Mouse (Mus musculus): Measurements from ENCODE around the gene Eef1a1.
"Not testable (repeated sequence)": the region's sequence is repeated elsewhere in the genome, so short reads cannot be mapped to it uniquely, and the experiment has no call there.

Gene Eef1a1

DNA sequence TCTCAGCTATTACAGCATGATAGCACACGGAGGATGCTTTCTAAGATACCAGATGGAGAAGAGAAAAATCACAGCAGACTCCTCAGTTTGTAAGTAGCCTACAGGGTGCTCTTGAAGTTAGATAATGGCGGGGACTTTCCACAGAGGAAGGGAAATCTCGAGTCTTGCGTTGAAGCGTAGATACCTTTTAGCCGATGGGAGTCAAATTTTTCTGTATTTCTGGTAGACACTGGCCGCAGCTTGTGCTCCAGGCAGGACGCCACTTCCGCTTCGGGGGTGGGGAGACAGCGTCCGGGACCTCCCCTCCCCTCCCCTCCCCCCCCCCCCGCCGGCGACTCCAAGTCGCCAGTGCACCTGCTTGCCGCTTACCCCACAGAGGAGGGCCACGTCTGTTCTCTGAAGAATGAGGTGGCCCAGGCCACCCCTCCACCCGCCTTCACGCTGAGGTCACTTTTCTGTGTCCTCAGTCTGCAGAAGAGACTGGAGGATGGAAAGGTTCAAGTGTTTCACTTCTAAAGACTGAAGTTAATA is at the start of gene Eef1a1:
Eef1a1 (minus strand) TSS at position 262 of the 531 bp plus-strand sequence.
- DNase-seq (ENCODE audit: low read depth in 2 of 2, low spot score in 2 of 2), result peak in 1 of 2 experiments; percentile 37

DNA sequence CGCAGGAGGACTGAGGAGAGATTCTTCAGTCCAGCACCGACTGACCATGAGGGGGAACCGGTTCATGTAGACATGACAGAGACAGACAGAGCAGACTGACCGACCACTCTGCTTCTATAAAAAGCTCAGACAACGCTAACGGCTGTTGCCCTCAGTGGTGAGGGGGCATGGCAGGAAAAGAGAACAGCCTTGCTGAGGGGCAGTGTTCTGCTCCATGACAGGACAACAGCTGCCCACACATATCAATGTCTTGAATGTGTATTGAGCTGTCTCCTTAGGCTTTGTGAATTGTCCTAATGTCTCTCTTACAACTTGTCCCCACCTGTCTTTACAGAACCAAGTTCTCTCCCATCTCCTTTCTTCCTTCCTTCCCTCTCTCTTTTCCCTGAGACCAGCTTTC is 49.5 kb upstream of the Eef1a1 start:
- no peak for DNase-seq (ENCODE audit: low read depth in 2 of 2, low spot score in 2 of 2)

DNA sequence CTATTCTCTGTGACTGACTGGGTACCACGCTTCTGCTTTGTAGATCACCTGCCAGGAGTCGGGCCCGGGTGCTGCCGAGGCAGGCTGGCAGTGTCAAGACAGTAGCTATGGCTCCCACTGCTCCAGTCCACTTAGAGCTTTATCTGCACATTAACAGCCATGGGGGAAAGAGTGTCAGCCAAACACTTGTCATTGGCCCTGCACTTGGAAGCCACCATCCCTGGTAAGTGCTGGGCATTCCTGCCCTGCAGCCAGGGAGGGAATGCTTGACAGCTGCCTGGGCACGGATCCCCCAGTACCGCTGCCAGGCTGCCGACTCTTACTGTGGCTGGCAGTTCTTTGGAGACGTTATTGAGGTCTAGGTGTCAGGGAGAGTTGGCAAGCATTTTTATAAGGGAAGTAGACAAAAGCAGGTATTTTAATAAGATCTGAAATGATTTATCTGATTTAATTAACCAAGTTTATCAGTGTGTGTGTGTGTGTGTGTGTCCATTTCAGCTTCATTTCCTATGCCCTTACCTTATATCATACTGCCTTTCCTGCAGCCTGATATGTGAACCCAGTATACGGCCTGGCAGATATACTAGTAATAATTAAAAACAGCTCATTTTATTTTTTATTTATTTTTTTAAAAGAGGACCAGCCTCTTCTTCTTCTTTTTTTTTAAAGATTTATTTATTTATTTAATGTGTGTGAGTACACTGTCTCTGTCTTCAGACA is 48.4 kb upstream of the Eef1a1 start:
- no peak for DNase-seq (ENCODE audit: low read depth in 2 of 2, low spot score in 2 of 2)

DNA sequence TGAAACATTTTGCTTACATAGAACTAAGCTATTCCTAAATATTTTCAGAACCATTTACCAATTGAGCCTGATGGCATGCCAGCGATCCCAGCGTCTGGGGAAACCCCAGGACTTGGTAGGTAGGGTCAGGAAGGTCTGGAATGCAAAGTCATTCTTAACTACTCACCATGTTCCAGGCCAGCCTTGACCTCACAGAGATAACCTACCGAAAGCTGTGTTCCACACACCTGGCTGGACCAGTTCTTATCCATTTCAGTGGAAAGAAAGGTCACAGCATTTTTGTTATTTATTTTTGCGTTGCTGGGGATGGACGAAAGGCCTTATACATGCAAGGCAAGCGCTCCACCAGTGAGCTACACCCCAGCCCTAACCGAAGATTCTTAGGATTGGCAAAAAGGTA is 45.7 kb upstream of the Eef1a1 start:
- DNase-seq (ENCODE audit: low read depth in 2 of 2, low spot score in 2 of 2), result no peak

DNA sequence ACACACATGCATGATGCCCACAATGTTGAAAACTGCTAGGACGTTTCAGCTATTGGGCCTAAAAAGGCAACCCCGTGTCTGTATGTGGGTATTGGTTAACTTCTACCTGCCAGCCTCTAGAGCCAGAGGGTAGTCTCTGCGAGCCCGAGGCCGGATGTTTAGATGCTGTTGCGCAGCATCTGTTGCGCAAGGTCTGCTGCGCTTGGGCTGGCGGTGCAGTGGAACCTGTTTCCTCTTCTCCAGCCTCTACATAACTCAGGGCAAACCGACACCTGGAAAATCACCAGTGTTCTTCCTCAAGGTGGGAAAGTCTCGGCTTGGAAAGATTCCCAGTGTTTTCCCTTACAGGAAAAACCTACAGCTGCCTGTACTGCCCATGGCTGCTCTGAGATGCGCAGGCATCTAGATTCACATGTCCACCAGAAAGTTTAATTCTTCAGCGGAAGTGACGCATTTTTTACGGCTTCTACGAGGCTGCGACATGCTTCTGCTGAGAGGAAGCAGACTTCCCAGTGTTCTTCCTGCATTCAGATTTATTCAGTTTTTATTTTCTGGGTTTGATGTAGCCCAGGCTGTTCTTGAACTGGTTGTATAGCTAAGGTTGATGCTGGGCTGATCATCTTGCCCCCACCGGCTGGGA is 44.5 kb upstream of the Eef1a1 start:
- DNase-seq (ENCODE audit: low read depth in 2 of 2, low spot score in 2 of 2), result peak; percentile 20 to 44

DNA sequence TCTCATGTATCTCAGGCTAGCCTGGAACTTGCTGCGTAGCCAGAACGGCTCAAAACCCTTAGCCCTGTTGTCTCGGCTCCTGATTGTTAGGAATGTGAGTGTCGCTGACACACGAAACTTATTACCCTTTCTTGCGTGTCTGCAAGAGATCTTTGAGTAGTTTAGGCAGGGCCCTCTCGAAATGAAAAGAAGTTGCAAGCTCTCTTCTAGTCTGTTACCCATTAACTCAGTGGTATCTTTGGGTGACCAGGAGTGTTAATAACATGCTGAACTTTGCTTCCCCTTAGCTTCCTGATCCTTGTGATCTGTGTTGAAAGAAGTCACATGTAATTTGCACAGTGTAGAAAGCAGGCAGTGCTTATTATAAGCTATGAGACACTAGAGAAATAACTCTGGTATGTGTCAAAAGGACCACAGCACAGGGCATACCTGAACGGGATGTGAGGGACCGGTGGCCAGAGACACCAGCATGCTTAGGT is 43.4 kb upstream of the Eef1a1 start:
- no peak for DNase-seq (ENCODE audit: low read depth in 2 of 2, low spot score in 2 of 2)

DNA sequence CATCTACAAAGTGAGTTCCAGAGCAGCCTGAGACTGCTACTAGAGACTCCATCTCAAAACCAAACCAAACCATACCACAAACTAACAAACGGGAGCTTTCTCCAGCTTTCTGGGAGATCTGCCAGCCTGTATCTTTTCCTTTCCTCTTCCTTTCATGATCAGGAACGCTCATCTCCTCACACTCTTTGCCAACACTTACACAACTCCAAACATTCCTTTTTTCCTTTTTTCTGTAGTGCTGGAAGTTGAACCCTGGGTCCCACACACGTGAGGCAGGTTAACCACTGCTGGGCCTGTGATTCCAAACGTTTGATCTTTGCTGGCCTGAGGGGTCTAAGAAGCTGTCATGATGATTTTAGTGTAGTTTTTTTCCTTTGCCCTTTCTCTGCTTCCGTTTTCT is 42.9 kb upstream of the Eef1a1 start:
- no peak for DNase-seq (ENCODE audit: low read depth in 2 of 2, low spot score in 2 of 2)

DNA sequence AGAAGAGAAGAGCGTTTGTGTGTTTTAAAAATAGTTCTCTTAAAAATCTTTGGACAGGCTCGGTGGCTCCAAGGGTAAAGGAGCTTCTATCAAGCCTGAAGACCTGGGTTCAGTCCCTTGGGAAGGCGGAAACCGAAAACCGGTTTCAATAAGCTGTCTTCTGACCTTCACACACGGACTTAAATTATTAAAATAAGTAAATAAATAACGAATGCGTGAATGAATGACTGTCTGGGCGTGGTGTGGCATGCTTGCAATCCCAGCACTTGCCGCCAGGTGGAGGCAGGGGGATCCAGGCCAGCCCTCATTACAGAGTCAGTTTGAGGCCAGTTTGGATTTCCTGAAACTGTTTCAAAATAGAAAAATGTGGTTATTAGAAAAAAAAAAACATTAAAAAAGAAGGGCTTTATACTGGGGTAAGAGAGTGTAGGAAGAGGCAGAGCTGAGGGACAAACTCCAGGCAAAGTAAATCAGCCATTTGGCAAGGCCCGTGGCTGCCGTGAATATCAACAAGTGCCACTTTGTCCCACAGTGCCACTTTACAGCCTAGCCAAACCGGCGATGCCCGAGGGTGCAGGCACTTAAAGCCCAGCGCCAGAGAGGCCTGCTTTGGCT is 38.9 kb upstream of the Eef1a1 start:
- peak; percentile 64 to 81 for DNase-seq (ENCODE audit: low read depth in 2 of 2, low spot score in 2 of 2)

DNA sequence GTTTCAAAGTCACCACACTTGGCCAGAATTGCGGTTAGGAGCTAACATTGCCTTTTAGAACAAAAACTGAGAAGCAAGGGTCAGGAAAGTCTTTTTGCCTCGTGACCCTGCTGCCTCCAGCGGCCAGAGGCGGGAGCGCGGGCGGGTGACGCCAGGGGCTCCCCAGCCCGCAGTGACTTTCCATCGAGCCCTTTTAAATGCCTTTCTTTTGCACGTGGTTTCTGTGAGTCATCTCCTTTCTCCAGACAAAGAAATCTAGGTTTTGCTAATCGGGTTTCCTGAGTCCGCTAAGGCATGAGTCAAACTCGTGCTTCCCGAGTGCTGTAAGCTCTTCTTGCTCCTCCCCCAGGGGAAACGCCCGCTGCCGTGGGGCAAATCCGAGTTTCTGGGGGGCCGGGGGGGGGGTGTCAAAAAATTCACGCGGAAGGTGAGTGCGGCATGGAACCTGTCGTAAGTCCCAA is 38.4 kb upstream of the Eef1a1 start:
- peak; percentile 51 to 64 for DNase-seq (ENCODE audit: low read depth in 2 of 2, low spot score in 2 of 2)

DNA sequence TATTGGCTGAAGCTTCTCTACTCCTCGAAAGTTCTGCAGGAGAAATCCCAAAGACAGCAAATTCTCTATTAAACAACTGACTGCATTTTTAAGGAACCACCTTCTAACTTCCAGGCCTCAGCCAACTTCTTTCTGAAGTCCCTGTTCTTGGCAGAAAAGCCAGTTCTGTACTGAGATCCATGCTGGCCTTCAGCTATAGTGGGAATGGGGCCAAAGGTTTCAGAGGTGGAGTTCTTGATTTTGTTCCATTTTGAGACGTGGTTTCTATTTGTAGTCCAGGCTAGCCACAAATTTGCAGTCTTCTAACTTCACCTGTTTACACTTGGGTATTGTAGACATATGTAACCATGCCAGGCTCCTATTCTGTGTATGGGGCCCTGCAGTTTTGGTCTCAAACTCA is 37.3 kb upstream of the Eef1a1 start:
- DNase-seq (ENCODE audit: low read depth in 2 of 2, low spot score in 2 of 2), result no peak

DNA sequence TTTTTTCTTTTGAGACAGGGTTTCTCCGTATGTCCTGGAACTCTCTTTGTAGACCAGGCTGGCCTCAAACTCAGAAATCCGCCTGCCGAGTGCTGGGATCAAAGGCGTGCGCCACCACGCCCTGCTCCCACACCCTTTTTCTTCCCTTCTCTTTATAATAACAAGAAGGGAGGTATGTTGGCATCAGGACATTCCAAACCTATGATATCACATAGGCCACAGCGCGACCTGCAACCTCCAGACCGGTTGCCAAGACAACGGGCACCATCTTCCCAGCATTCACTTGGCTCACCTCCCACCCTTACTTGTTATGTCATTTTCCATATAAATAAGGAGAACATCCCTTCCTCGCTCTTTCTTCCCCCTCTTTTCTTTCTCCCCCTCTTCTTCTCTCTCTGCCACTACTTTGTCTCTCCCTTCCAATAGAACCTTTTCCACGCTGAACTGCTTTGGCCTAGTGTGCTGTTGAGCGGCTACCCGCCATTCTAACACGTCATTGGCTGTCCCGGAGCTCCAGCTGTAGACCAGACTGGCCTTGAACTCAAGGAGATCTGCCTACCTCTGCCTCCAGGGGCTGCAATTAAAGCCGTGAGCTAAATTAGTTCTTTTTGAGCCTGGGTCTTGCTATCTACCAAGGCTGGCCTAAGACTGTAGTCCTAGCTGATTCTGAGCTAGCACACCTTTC is 36.6 kb upstream of the Eef1a1 start:
- no peak for DNase-seq (ENCODE audit: low read depth in 2 of 2, low spot score in 2 of 2)

DNA sequence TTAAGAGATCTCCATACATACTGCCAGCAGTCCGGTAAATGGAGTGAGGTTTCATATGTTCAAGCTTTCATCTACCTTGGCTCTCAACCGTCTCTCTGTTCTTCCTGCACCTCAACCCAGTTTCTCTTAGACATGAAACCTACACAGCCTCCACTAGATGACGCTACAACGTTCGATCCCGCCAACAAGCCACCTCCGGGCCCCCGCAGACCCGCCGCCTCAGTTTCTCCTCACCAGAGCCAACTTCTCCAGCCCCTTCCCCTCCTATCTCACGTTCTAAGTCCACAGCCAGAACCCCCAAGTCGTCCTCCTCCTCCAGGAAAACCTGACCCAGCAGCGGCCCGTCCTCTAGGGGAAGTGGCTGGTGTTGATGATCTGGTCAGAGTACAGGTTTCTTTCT is 32.7 kb upstream of the Eef1a1 start:
- DNase-seq (ENCODE audit: low read depth in 2 of 2, low spot score in 2 of 2), result peak; percentile 32 to 65

DNA sequence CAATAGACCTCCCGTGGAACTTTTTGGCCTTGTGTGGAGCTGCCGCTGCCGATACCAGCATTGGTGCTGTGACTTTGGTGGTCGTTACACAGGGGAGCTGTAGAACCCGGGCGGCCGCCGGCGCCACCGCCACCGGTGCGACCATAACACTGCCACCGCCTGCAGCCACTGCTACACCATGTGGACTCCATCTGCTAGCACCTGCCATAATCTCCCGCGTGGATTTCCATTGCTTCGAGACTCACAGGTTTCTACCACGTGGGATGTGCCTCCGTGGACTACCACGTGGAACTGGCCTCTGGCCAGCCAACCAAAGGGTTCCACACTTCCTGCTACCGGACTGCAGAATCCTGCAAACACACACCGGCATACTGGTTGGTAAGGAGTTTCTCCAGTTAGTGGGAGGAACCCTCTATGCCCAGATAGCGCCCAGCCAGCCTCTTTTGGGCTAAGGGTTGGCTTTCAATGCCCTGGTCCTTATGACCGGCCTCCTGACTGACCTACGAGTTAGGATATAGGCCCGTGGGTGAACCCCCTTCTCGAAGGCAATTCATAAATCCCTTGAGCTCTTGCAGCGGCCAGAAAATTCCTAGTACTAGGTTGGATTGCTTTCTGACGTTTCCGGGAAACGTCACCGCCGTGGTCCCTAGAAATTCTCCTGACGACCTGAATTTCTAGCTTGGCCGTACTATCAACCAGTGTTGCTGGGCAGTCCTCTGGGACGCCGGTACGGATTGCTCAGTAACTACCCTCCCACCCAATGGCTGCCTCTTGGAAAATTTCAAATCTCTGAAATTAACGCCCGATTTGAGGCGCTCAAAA is 32.0 kb upstream of the Eef1a1 start:
- peak in 1 of 2 experiments; percentile 26 for DNase-seq (ENCODE audit: low read depth in 2 of 2, low spot score in 2 of 2)

DNA sequence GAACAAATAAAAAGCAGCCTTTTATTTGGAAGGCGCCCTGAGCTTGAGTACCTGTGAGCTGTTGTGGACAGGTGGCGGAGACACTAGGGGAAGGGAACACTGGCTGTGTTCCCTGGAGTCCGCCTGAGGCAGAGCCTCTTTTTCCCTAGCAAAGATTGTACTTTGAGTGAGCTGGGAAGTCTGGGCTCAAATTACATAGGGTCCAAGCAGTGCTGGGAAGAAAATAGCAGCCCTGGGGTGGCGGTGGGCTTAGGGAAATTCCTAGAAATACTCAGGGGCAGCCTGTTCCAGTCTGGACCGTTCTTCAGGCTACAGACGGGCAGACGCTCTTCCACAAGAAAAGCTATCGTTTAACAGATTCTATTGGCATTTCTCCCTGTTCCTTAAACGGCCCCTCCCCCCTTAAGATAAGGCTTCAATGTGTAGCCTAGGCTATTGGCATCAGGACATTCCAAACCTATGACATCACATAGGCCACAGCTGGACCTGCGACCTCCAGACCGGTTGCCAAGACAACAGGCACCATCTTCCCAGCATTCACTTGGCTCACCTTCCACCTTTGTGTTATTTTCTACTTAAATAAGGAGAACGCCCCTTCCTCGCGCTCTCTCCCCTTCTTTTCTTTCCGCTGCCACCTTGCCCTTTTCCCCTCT is 31.3 kb upstream of the Eef1a1 start:
- no peak for DNase-seq (ENCODE audit: low read depth in 2 of 2, low spot score in 2 of 2)

DNA sequence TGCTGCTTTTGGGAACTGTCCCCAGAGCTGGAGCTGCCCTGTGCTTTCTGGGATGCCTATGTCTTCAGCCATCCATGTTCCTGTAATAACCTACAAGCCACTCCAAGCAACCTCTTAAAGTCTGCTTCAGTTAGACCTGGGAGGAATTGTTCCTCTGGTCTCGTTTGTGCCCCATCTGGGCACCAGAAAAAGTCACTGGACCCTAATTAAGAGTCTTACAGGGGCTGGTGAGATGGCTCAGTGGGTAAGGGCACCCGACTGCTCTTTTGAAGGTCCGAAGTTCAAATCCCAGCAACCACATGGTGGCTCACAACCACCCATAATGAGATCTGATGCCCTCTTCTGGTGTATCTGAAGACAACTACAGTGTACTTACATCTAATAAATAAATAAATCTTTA is 28.3 kb upstream of the Eef1a1 start:
- DNase-seq (ENCODE audit: low read depth in 2 of 2, low spot score in 2 of 2), result not testable (repeated sequence)

DNA sequence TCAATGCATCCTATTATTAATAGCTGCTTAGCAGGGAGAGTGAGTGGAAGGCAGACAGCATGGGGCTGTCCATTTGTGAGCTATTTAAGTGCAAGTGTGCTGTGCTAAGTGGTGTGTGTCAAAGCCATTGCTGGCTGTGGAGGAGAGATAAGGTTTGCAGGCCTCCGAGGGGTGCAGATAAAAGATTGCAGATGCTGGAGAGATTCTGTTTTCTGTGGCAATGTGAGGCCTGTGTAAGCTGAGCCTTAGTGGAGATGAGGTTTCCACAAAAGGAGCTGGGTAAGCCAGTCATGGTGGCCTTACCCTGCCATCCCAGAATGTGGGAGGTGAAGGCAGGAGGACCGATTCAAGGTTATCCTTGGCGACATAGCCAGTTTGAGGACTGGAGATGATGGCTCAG is 27.2 kb upstream of the Eef1a1 start:
- no peak for DNase-seq (ENCODE audit: low read depth in 2 of 2, low spot score in 2 of 2)

DNA sequence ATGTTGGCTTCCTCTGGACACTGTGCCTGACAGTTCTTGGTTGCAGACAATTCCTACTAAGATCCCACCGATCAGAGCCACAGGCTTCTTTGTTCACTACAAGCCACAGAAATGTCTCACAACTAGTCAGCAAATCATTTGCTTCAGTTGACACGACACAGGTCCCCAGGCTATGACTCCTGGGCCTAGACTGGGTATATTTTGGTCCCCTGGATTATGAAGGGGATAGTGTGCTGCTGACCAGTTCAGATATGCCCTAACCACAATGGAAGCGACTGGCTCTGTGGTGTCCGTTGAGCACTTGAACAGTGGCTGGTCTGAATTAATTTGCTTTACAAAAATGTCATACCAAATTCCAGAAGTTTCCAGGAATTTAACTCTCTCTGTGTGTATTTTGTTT is 25.7 kb upstream of the Eef1a1 start:
- no peak for DNase-seq (ENCODE audit: low read depth in 2 of 2, low spot score in 2 of 2)

DNA sequence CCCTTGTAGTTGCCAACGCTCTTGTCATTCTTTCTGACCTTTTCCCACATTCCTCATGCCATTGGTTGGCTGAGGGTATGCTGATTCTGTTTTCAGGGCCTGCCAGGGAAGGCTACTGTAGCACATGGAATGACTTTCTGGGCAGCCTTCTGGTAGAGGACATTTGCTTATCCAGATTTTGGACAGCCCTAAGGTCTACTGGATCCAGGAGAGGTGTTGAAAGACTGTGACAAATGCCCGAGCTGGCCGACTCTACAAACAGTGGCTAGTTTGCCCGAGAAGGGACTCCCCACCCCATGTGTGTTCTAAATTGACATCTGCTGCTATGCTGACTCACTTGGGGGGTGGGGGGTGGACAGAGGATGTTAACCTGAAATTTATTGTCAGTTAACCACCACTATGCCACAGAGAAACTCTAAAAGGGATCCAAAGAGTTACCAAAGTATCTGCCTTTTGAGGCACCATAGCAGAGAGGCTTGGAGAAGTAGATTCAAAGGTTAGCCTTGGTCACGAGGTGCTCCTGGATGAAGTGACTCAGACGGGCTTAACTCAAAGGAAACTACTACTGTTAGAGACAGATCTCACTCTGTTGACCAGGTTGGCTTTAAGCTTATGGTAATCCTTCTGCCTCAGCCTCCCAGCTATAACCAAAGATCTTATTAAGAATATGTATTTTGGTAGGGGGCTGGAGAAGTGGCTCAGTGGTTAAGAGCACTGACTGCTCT is 25.0 kb upstream of the Eef1a1 start:
- no peak for DNase-seq (ENCODE audit: low read depth in 2 of 2, low spot score in 2 of 2)

DNA sequence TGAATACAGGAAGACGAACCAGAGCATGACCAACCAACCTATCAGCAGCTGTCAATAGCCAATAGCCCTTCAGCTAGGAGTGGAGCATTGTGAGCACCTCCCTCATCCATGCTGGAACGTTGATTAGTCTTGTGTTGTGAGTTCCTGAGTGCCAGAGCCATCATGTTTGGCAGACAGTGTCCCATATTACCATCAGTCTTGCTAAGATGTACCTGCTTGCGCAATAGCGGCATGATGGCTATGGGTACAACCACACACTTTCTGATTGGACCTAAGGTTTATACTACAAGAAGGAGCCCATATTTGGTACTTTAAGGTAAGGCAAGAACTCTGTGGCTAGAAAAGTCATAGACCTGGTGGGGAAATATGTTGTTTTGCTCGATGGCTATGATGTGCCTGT is 22.8 kb upstream of the Eef1a1 start:
- DNase-seq (ENCODE audit: low read depth in 2 of 2, low spot score in 2 of 2), result no peak

Data from CD8-positive naive resting alpha-beta T cell, adult 2 months (primary cell).